Mouse (Mus musculus) heart, postnatal 0 days (tissue): ENCODE measurements at regions not wholly inside any gene's neighbourhood (a gene's known extent, or its start where the extent isn't known, plus 50 kb on each side); places are given as distances from the start of the nearest gene placed in this dataset.

Experiments used
- CTCF ChIP-seq: IDR thresholded peaks from 2 replicates; pipeline ENCODE4 v1.5.1; 2016; ENCODE audit warnings: antibody characterized with exemption, control low read depth, low read depth
- EP300 ChIP-seq: IDR thresholded peaks from 2 replicates; pipeline ENCODE4 v1.6.1; 2016; ENCODE audit warnings: antibody characterized with exemption, low read depth

- no peak for TF ChIP-seq CTCF
- TF ChIP-seq EP300 = no peak
These were observed 351.1 kb upstream of the Nr2f2 start for GRCm38 (mm10) chr7:70717608-70718007.
